Mouse (Mus musculus): ENCODE results near the gene Phospho2. TPM values are rescaled to one million over a fixed set of nuclear protein-coding genes. Genes with fewer than 3 reads are reported as not detected.
A peak's percentile ranks its signal among the peaks of the same experiment; 100 is the strongest.
"Not testable (repeated sequence)": the region's sequence is repeated elsewhere in the genome, so short reads cannot be mapped to it uniquely, and the experiment has no call there.

Phospho2 gene
- polyA plus RNA-seq, 1 experiment from 2014 or later, result 35.4 TPM

DNA sequence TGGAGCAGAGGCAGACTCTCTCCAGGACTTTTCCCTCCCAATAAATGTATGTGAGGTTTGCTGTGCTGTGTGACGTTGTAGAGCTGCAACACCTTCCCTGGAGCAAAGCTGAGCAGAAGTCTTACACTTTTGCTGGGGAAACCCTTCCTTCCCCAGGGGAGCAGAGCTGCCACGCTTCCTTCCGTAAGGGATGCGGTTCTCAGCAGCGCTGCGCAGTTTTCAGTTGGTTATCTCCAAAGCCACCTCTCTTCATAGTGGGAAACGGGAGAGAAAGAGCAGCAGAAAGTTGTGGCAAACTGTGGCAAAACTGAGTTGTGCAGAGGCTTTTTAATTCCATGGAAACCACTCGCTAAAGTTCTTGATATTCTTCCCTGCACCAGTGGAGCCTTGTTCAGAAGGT is 14.3 kb downstream of the Phospho2 start:
- Histone ChIP-seq H3K4me3 (replicated peaks) (no peak overlapping the region), H3K4me2 (no peak overlapping the region), H3K27ac (no peak overlapping the region), H3K36me3 (replicated peaks) (no peaks in the 10 kb centered on the region), H3K9ac (no peak overlapping the region), H3K27me3 (no peaks in the 10 kb centered on the region), H3K4me1 (no peaks in the 10 kb centered on the region), H3K9me3 (no peaks in the 10 kb centered on the region)
- ATAC-seq (ENCODE audit: low FRiP score), result no peak
- 72% methylated on average over 8 of the region's 8 CpGs for WGBS

DNA sequence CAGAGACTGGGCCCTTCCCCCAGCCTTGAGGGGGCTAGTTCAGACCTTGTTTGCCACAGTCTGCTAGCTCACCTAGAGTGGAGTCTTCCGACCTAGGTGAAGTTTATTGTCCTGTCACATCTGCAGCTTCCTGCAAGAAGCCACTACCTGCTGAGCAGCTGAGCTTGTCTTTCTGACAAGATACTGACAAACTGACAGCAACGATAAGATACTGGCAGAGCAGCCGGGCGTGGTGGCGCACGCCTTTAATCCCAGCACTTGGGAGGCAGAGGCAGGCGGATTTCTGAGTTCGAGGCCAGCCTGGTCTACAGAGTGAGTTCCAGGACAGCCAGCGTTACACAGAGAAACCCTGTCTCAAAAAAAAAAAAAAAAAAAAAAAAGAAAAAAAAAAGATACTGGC is 15.2 kb downstream of the Phospho2 start:
- not testable (repeated sequence) for H3K9ac ChIP-seq; H3K27me3 ChIP-seq; H3K27ac ChIP-seq; H3K36me3 ChIP-seq (replicated peaks); ATAC-seq (ENCODE audit: low FRiP score); H3K4me3 ChIP-seq (replicated peaks); H3K4me2 ChIP-seq; H3K9me3 ChIP-seq; H3K4me1 ChIP-seq
- 94% methylated on average over 9 of the region's 9 CpGs for WGBS

- Histone ChIP-seq H3K4me3 (replicated peaks) (no peak overlapping the region), H3K27ac (no peak overlapping the region), H3K4me1 (no peaks in the 10 kb centered on the region), H3K9me3 (no peaks in the 10 kb centered on the region), H3K4me2 (no peak overlapping the region), H3K36me3 (replicated peaks) (no peaks in the 10 kb centered on the region), H3K9ac (no peak overlapping the region), H3K27me3 (no peaks in the 10 kb centered on the region)
- WGBS, result 75% methylated on average over 15 of the region's 15 CpGs
- ATAC-seq (ENCODE audit: low FRiP score), result no peak
These were observed 20.7 kb downstream of the Phospho2 start for GRCm38 (mm10) chr2:69810169-69810568.

GRCm38 (mm10) chr2:69811349-69811748 is 21.9 kb downstream of the Phospho2 start:
- ATAC-seq (ENCODE audit: low FRiP score); H3K27ac ChIP-seq; H3K9ac ChIP-seq; H3K9me3 ChIP-seq; H3K4me3 ChIP-seq (replicated peaks); H3K4me2 ChIP-seq; H3K4me1 ChIP-seq; H3K36me3 ChIP-seq (replicated peaks); H3K27me3 ChIP-seq: not testable (repeated sequence)
- 62% methylated on average over 7 of the region's 7 CpGs for WGBS

DNA sequence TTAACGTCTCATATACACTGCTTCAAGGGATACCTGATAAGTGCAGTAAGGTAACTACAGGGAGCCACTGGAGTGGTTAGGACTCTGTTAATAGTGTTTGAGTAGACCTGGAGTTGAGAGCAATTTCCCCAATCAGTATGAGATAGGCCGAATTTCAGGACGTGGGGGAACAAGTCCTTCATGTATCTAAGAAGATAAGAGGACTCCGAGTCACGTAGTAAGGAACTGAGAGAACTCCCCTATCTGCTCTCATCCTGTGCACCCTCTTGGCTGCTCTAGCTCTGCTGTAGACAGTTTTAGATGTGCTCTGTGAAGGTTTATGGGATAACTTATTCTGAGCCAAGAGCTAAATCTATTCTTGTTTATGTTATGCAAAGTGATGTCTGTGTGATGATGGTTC is 27.2 kb downstream of the Phospho2 start:
- peaks cover 2% of the 10 kb centered on the region; the same call in 1 of the 2 replicates for H3K4me1 ChIP-seq
- no peaks in the 10 kb centered on the region for H3K27me3 ChIP-seq
- no peak overlapping the region for H3K4me2 ChIP-seq
- H3K9me3 ChIP-seq, result no peaks in the 10 kb centered on the region
- WGBS, result 94% methylated on average over 5 of the region's 5 CpGs
- no peak for ATAC-seq (ENCODE audit: low FRiP score)
- no peak overlapping the region for H3K27ac ChIP-seq
- H3K9ac ChIP-seq, result no peak overlapping the region
- no peaks in the 10 kb centered on the region for H3K36me3 ChIP-seq (replicated peaks)
- H3K4me3 ChIP-seq (replicated peaks), result no peak overlapping the region

DNA sequence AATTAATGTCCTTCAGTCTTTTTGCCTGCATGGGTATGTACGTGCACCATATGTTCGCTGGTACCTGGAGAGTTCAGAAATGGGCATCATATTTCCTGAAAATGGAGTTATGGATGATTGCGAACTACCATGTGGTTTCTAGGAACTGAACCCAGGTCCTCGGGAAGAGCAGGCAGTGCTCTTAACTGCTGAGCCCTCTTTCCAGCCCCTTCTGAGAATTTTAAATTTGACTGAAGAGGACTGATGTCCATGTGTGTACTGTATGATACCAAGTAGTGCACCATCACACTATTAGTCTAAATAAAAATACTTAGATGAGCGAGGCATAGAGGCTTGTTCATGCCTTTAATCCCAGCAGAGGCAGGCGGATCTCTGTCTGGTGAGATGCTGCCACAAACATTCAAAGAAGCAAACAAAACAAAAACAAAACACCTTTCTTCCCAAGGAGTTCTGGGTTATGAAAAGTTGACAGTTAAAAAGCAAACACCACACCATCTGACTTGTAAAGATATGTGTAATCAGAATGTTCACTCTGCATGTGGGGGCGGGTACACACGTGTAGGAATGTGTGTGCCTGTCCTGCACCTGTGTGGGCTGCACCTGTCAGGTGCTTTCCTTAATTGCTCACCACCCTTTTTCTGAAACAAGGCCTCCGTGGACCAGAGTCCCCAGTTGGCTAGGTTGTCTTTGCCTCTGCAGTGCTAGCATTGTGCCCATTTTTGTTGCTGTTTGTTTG is 29.1 kb downstream of the Phospho2 start:
- Histone ChIP-seq H3K4me2 (no peak overlapping the region), H3K4me1 (peaks cover 12% of the 10 kb centered on the region), H3K4me3 (replicated peaks) (no peak overlapping the region), H3K36me3 (replicated peaks) (no peaks in the 10 kb centered on the region), H3K9me3 (no peaks in the 10 kb centered on the region), H3K27ac (no peak overlapping the region), H3K9ac (no peak overlapping the region), H3K27me3 (no peaks in the 10 kb centered on the region)
- 81% methylated on average over 9 of the region's 9 CpGs for WGBS
- no peak for ATAC-seq (ENCODE audit: low FRiP score)

GRCm38 (mm10) chr2:69820201-69820600 is 30.8 kb downstream of the Phospho2 start:
- H3K27me3 ChIP-seq, result no peaks in the 10 kb centered on the region
- peaks cover 24% of the 10 kb centered on the region for H3K4me1 ChIP-seq
- no peak overlapping the region for H3K9ac ChIP-seq
- no peak overlapping the region for H3K27ac ChIP-seq
- 70% methylated on average over 1 of the region's 1 CpGs for WGBS
- H3K9me3 ChIP-seq, result no peaks in the 10 kb centered on the region
- no peak overlapping the region for H3K4me3 ChIP-seq (replicated peaks)
- H3K36me3 ChIP-seq (replicated peaks), result peaks cover 7% of the 10 kb centered on the region
- no peak overlapping the region for H3K4me2 ChIP-seq
- no peak for ATAC-seq (ENCODE audit: low FRiP score)

GRCm38 (mm10) chr2:69821711-69822110 is 32.3 kb downstream of the Phospho2 start, which contains the start of gene Klhl23:
Gene Klhl23 (plus strand): TSS chr2:69821944.
- Histone ChIP-seq H3K9me3 (no peaks in the 10 kb centered on the region), H3K4me1 (peaks cover 33% of the 10 kb centered on the region), H3K36me3 (replicated peaks) (peaks cover 7% of the 10 kb centered on the region), H3K27me3 (no peaks in the 10 kb centered on the region), H3K9ac (peak within 1 kb of the TSS; percentile 97), H3K27ac (peak within 1 kb of the TSS; percentile 96), H3K4me3 (replicated peaks) (peak within 1 kb of the TSS; percentile 91), H3K4me2 (peak within 1 kb of the TSS; percentile 84)
- no peak for ATAC-seq (ENCODE audit: low FRiP score)
- WGBS, result 33% methylated on average over 8 of the region's 8 CpGs

DNA sequence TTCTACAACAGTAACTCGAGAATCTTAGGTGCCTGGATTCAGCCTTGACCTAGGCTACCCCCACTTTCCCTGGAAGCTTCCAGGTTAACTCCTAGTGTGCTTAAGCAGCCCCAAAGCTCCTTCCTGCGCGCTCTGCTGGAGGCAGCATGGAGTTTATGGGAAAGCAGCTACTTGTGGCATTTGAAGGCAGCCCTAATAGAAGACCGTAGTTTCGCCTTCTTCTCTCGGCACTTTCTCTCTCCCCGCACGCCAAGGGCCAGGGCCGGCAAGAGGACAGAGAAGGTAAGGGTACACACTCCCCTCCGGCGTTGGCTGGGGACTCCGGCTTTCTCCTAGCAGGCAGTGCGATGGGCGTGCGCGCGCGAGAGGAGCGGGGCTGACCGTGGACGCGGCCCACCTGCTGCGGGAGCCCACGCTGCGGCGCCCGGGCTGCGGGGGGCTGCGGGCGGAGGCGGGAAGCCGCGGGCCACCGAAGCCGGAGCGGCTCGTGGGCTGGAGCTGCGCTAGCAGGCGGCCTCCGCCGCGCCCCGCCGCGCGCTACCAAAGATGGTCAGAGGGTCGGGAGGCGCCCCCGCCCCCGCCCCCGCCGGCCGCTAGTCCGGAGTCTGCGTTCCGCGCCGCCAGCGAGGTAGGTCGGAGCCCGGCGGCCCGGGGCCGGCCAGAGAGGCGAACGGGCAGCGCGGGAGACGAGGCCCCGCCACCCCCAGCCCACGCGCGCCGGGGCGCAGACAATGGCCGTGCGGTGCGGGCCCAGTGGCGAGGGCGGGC is 33.1 kb downstream of the Phospho2 start:
- Histone ChIP-seq H3K27ac (peak overlapping the region; percentile 96), H3K36me3 (replicated peaks) (peaks cover 7% of the 10 kb centered on the region), H3K9me3 (no peaks in the 10 kb centered on the region), H3K4me3 (replicated peaks) (peak overlapping the region; percentile 91), H3K9ac (peak overlapping the region; percentile 97), H3K27me3 (no peaks in the 10 kb centered on the region), H3K4me2 (peak overlapping the region; percentile 84), H3K4me1 (peaks cover 34% of the 10 kb centered on the region)
- peak; percentile 85 for ATAC-seq (ENCODE audit: low FRiP score)
- under 1% methylated on average over 74 of the region's 80 CpGs for WGBS

DNA sequence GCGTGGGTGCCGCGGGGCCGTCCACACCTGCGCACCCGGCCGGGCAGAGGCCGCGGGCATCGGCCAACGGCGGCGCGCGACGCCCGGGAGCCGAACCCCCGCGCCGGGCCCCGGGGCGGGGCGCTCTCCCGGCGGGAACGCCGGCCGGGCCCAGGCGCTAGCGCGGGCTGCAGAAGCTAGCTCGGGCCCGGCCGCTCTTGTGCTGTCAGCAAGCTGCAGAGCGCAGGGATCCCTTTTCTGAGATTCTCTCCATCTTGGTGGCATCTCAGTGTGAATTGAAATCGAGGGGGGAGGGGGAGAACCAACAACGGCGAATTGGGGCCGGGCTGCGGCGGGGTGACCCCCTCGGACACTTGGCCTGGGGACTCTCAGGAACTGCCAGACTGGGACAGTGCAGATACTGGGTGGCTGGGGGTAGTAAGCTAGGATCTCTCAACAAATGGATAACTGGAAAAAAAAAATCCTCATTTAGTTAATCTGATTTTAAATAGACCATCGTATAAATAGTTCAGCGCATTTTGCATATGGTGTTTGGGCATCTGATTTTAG is 33.8 kb downstream of the Phospho2 start:
- peaks cover 8% of the 10 kb centered on the region for H3K36me3 ChIP-seq (replicated peaks)
- peak overlapping the region; percentile 91 for H3K4me3 ChIP-seq (replicated peaks)
- WGBS, result 1% methylated on average over 44 of the region's 45 CpGs
- peak overlapping the region; percentile 97 for H3K9ac ChIP-seq
- no peaks in the 10 kb centered on the region for H3K9me3 ChIP-seq
- peaks cover 38% of the 10 kb centered on the region for H3K4me1 ChIP-seq
- H3K27me3 ChIP-seq, result no peaks in the 10 kb centered on the region
- peak; percentile 87 for ATAC-seq (ENCODE audit: low FRiP score)
- peak overlapping the region; percentile 84 for H3K4me2 ChIP-seq
- peak overlapping the region; percentile 96 for H3K27ac ChIP-seq

GRCm38 (mm10) chr2:69825898-69826297 is 36.5 kb downstream of the Phospho2 start:
- Histone ChIP-seq H3K4me3 (replicated peaks) (no peak overlapping the region), H3K4me2 (no peak overlapping the region), H3K9me3 (no peaks in the 10 kb centered on the region), H3K27me3 (no peaks in the 10 kb centered on the region), H3K4me1 (peaks cover 39% of the 10 kb centered on the region), H3K36me3 (replicated peaks) (peaks cover 29% of the 10 kb centered on the region), H3K27ac (no peak overlapping the region), H3K9ac (no peak overlapping the region)
- ATAC-seq (ENCODE audit: low FRiP score), result no peak
- WGBS, result 84% methylated on average over 10 of the region's 10 CpGs

GRCm38 (mm10) chr2:69826380-69826779 is 37.0 kb downstream of the Phospho2 start:
- H3K9ac ChIP-seq, result no peak overlapping the region
- peak overlapping the region; percentile 5; the same call in 1 of the 2 replicates for H3K27ac ChIP-seq
- ATAC-seq (ENCODE audit: low FRiP score), result no peak
- peaks cover 34% of the 10 kb centered on the region for H3K36me3 ChIP-seq (replicated peaks)
- H3K4me1 ChIP-seq, result peaks cover 39% of the 10 kb centered on the region
- no peaks in the 10 kb centered on the region for H3K27me3 ChIP-seq
- 74% methylated on average over 2 of the region's 2 CpGs for WGBS
- H3K9me3 ChIP-seq, result no peaks in the 10 kb centered on the region
- H3K4me2 ChIP-seq, result no peak overlapping the region
- H3K4me3 ChIP-seq (replicated peaks), result no peak overlapping the region
